ENCODE assay signal across 18 mouse cellular contexts in the genomic region with DNA sequence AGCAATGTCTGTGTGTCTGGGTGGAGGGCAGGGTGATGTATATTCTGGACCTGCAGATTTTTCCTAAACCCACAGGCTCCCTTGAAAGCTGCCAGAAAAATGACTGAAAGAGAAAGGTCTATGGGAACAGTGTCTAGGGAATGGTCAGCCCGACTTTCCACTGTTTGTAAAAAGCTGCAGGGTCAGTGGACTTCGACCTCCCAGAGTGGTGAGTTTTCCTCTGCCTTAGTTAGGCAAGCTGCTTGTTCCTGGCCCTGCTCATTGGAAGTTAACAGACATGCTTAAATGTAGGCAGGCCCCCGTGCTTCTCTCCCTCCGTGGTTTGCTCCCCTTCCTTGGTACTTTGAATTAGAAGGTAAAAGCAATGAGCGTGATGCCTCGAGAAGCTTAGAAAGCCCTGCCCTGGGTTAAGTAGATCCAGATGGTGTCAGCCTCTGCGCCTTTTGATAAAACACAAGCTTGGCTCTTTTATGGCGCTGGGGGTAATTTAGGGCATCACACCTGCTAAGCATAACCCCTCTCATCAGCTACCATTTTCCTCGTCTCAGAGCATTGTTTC. TPM values are rescaled to one million over a fixed set of nuclear protein-coding genes. Genes with fewer than 3 reads are reported as not detected.
A peak's percentile ranks its signal among the peaks of the same experiment; 100 is the strongest.
DNase-seq lines count a peak whose midpoint lies in the region; ATAC-seq lines count a peak whose summit lies in the region.
"Had no signal": no experiment of that assay in that cellular context is flagged by ENCODE, and none has a peak within 500 bp of the region (broad histone marks: within the 10 kb centered on the region; RNA-seq: fewer than 3 reads in every experiment).

No protein-coding gene starts in this region.

- no peaks in the 10 kb centered on the region for H3K9me3 ChIP-seq in kidney, embryonic 14.5 days (ENCODE audit: control insufficient read depth, low read length)
- H3K9me3 ChIP-seq in embryonic facial prominence, embryonic 13.5 days = 0 out of 2 replicates have a peak, but pooled peaks cover 4% of the 10 kb centered on the region
- H3K9me3 ChIP-seq in liver, embryonic 12.5 days (replicated peaks) = no peaks in the 10 kb centered on the region
- H3K9me3 ChIP-seq: forebrain, embryonic 15.5 days; limb, embryonic 15.5 days; neural tube, embryonic 12.5 days had no signal

- WGBS in kidney, embryonic 14.5 days = 34% methylated on average over 9 of the region's 9 CpGs
- 22% methylated on average over 9 of the region's 9 CpGs for WGBS in embryonic facial prominence, embryonic 13.5 days
- 56% methylated on average over 9 of the region's 9 CpGs for WGBS in liver, embryonic 12.5 days (ENCODE audit: insufficient replicate concordance)

- H3K27me3 ChIP-seq in kidney, embryonic 14.5 days (ENCODE audit: control insufficient read depth, insufficient read depth, low read length) = no peaks in the 10 kb centered on the region
- no peaks in the 10 kb centered on the region for H3K27me3 ChIP-seq in embryonic facial prominence, embryonic 13.5 days
- H3K27me3 ChIP-seq in liver, embryonic 12.5 days (replicated peaks) = no peaks in the 10 kb centered on the region
- H3K27me3 ChIP-seq: forebrain, embryonic 15.5 days; limb, embryonic 15.5 days; neural tube, embryonic 12.5 days had no signal

- H3K4me3 ChIP-seq in kidney, embryonic 14.5 days (ENCODE audit: low read length) = no peak overlapping the region
- no peak overlapping the region for H3K4me3 ChIP-seq in embryonic facial prominence, embryonic 13.5 days
- no peak overlapping the region for H3K4me3 ChIP-seq in liver, embryonic 12.5 days
- H3K4me3 ChIP-seq: forebrain, embryonic 15.5 days; limb, embryonic 15.5 days; neural tube, embryonic 12.5 days had no signal

- H3K4me1 ChIP-seq in kidney, embryonic 14.5 days (ENCODE audit: control insufficient read depth, insufficient read depth, low read length) = no peaks in the 10 kb centered on the region
- H3K4me1 ChIP-seq in embryonic facial prominence, embryonic 13.5 days = peaks cover 5% of the 10 kb centered on the region; the same call in 1 of the 2 replicates
- peaks cover 6% of the 10 kb centered on the region for H3K4me1 ChIP-seq in liver, embryonic 12.5 days
- H3K4me1 ChIP-seq: forebrain, embryonic 15.5 days; neural tube, embryonic 12.5 days had no signal

- 0 out of 2 replicates have a peak, but pooled peaks cover 2% of the 10 kb centered on the region for H3K36me3 ChIP-seq in kidney, embryonic 14.5 days (ENCODE audit: control insufficient read depth, insufficient read depth, low read length)
- peaks cover 31% of the 10 kb centered on the region for H3K36me3 ChIP-seq in embryonic facial prominence, embryonic 13.5 days
- peaks cover 18% of the 10 kb centered on the region for H3K36me3 ChIP-seq in liver, embryonic 12.5 days

- H3K9ac ChIP-seq in kidney, embryonic 14.5 days (ENCODE audit: low read depth, low read length) = no peak overlapping the region
- H3K9ac ChIP-seq in embryonic facial prominence, embryonic 13.5 days = 0 out of 2 replicates have a peak overlapping the region, but pooled peaks have one; percentile 16
- H3K9ac ChIP-seq in liver, embryonic 12.5 days = no peak overlapping the region
- H3K9ac ChIP-seq: forebrain, embryonic 15.5 days; limb, embryonic 15.5 days; neural tube, embryonic 12.5 days had no signal

- peak; percentile 47 for DNase-seq in kidney, adult 9 months
- peak; percentile 59 for DNase-seq in embryo, embryonic 10.5 days (ENCODE audit: low spot score)
- DNase-seq in heart, postnatal 4 days = no peak
- no peak for DNase-seq in right cerebral cortex, adult 18-20 months
- no peak for DNase-seq in T-cell, adult 2 months (ENCODE audit: low spot score)
- DNase-seq: adrenal gland, postnatal 14 days; B cell, adult 2 months; cerebellum, adult 9-11 months; spleen, adult 18-20 months; thymus, adult 18-20 months had no signal

- no peak overlapping the region for H3K27ac ChIP-seq in kidney, embryonic 14.5 days (ENCODE audit: low read depth, low read length)
- no peak overlapping the region for H3K27ac ChIP-seq in embryonic facial prominence, embryonic 13.5 days
- peak overlapping the region; percentile 73 for H3K27ac ChIP-seq in liver, embryonic 12.5 days
- H3K27ac ChIP-seq: forebrain, embryonic 15.5 days; limb, embryonic 15.5 days; neural tube, embryonic 12.5 days had no signal

- no peak for ATAC-seq in kidney, embryonic 14.5 days (ENCODE audit: low FRiP score, low TSS enrichment)
- ATAC-seq in embryonic facial prominence, embryonic 13.5 days (ENCODE audit: insufficient number of reproducible peaks, insufficient read depth, low FRiP score, low TSS enrichment, low read depth) = no peak
- peak; percentile 51 for ATAC-seq in liver, embryonic 12.5 days
- ATAC-seq: activated CD4-positive, CD25-positive, alpha-beta regulatory T cell, adult 4 months; forebrain, embryonic 15.5 days had no signal

- H3K4me2 ChIP-seq in kidney, embryonic 14.5 days (replicated peaks; ENCODE audit: low read depth, low read length) = no peak overlapping the region
- no peak overlapping the region for H3K4me2 ChIP-seq in embryonic facial prominence, embryonic 13.5 days
- H3K4me2 ChIP-seq in liver, embryonic 12.5 days = no peak overlapping the region
- H3K4me2 ChIP-seq: forebrain, embryonic 15.5 days; limb, embryonic 15.5 days; neural tube, embryonic 12.5 days had no signal

RNA-seq across cellular contexts. Expression of a gene that starts 12.6 kb away (rescaled TPM):
- polyA plus RNA-seq in kidney, embryonic 14.5 days (2014; fragmentation: Nextera tagmentation; extraction: Ambion mirVana) = 0.18 and 0.30 TPM in 2 replicates
- polyA plus RNA-seq in embryonic facial prominence, embryonic 13.5 days (2015; fragmentation: Nextera tagmentation; extraction: Ambion mirVana) = 0.30 and 0.83 TPM in 2 replicates
- 7.2 and 8.4 TPM in 2 replicates for polyA plus RNA-seq in liver, embryonic 12.5 days (2016; fragmentation: Nextera tagmentation; extraction: Ambion mirVana)
- total RNA-seq in heart, postnatal 4 days (2021) = 10 to 100 TPM; 20.9 to 27.5 TPM
- polyA plus RNA-seq: heart, embryonic 14.5 days had no signal

RNA-seq across cellular contexts. Expression of a gene that starts 14.4 kb away (rescaled TPM):
- 6.3 and 8.4 TPM in 2 replicates for polyA plus RNA-seq in kidney, embryonic 14.5 days (2014; fragmentation: Nextera tagmentation; extraction: Ambion mirVana)
- 10.4 and 10.8 TPM in 2 replicates for polyA plus RNA-seq in embryonic facial prominence, embryonic 13.5 days (2015; fragmentation: Nextera tagmentation; extraction: Ambion mirVana)
- 5.3 and 5.5 TPM in 2 replicates for polyA plus RNA-seq in liver, embryonic 12.5 days (2016; fragmentation: Nextera tagmentation; extraction: Ambion mirVana)
- 1 to 10 TPM; 6.4 to 8.0 TPM for total RNA-seq in heart, postnatal 4 days (2021)

RNA-seq across cellular contexts. Expression of a gene that starts 47.8 kb away (rescaled TPM):
- polyA plus RNA-seq in kidney, embryonic 14.5 days (2014; fragmentation: Nextera tagmentation; extraction: Ambion mirVana) = 1.6 and 1.8 TPM in 2 replicates
- polyA plus RNA-seq in embryonic facial prominence, embryonic 13.5 days (2015; fragmentation: Nextera tagmentation; extraction: Ambion mirVana) = 1.6 and 1.8 TPM in 2 replicates
- 5.0 and 5.9 TPM in 2 replicates for polyA plus RNA-seq in liver, embryonic 12.5 days (2016; fragmentation: Nextera tagmentation; extraction: Ambion mirVana)
- under 1 TPM; 0.67 to 0.68 TPM for total RNA-seq in heart, postnatal 4 days (2021)

Comparison
In these comparisons a context has a peak if more than half of its experiments do, and no peak if none do; other contexts are left out.
1. DNase-seq: peak in kidney, adult 9 months (single experiment) and embryo, embryonic 10.5 days (single experiment); none in heart, postnatal 4 days (single experiment), right cerebral cortex, adult 18-20 months (single experiment) and T-cell, adult 2 months (single experiment).